Mouse (Mus musculus) left cerebral cortex, postnatal 36 days (tissue): ENCODE measurements around the gene Psg16. TPM values are rescaled to one million over a fixed set of nuclear protein-coding genes. Genes with fewer than 3 reads are reported as not detected.
A peak's percentile ranks its signal among the peaks of the same experiment; 100 is the strongest.
"Not testable (repeated sequence)": the region's sequence is repeated elsewhere in the genome, so short reads cannot be mapped to it uniquely, and the experiment has no call there.

Experiments used
- DNase-seq, 2 experiments: peaks; one replicate each; pipeline ENCODE4 v3.0.0; 2021 to 2022; ENCODE audit warnings: low spot score in 2 of 2, mixed read lengths in 1 of 2
- intact Hi-C: fragments of 180-260 bp; cut with DNase I; formaldehyde crosslinking; loops from one replicate; pipeline ENCODE4 v1.15.1; 2025
- total RNA-seq, 2 experiments: library from RNA; stranded (reverse); gene quantifications; 2 replicates each; pipeline ENCODE4 v1.2.3; 2021

Psg16 gene
- total RNA-seq, 2 experiments from 2014 or later = 4.1 to 6.3 TPM

GRCm38 (mm10) chr7:17054325-17054989 lies 19.4 kb upstream of the Psg16 start:
- no peak for DNase-seq
- intact Hi-C loops = no loop called here

GRCm38 (mm10) chr7:17055287-17055946 lies 18.4 kb upstream of the Psg16 start:
- no peak for DNase-seq
- intact Hi-C loops = no loop called here

- peak; percentile 88 to 89 for DNase-seq
- intact Hi-C loops = no loop called here
These were observed 17.7 kb upstream of the Psg16 start for GRCm38 (mm10) chr7:17056081-17056581.

GRCm38 (mm10) chr7:17056601-17057523 lies 17.0 kb upstream of the Psg16 start:
- intact Hi-C loops = no loop called here

GRCm38 (mm10) chr7:17058071-17058689 lies 15.7 kb upstream of the Psg16 start:
- intact Hi-C loops = no loop called here
- DNase-seq = peak; percentile 67 to 72

More at GRCm38 (mm10) chr7:17056601-17057523, 17.0 kb upstream of the Psg16 start:
- DNase-seq = no peak

GRCm38 (mm10) chr7:17058816-17059462 lies 14.9 kb upstream of the Psg16 start:
- no peak for DNase-seq

DNA sequence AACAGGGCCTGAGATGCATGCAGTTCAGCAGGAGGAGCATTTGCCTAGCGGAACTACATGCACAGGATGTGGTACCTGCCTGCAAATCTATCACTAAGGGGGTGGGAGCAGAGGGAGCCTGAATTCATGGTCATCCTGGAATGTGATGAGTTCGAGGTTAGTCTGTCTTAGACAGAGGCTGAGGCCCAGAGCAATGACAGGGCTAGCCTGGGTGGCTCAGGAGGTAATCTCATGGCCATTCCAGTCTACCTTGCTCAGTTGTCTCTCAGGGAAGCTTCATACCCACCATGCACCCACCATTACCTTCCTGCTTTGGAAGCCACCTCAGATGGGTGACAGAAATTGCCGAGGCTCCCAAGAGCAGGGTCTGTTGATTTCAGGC lies 14.4 kb upstream of the Psg16 start:
- intact Hi-C loops = no loop called here
- no peak for DNase-seq

More at GRCm38 (mm10) chr7:17058816-17059462, 14.9 kb upstream of the Psg16 start:
- intact Hi-C loops = no loop called here

DNA sequence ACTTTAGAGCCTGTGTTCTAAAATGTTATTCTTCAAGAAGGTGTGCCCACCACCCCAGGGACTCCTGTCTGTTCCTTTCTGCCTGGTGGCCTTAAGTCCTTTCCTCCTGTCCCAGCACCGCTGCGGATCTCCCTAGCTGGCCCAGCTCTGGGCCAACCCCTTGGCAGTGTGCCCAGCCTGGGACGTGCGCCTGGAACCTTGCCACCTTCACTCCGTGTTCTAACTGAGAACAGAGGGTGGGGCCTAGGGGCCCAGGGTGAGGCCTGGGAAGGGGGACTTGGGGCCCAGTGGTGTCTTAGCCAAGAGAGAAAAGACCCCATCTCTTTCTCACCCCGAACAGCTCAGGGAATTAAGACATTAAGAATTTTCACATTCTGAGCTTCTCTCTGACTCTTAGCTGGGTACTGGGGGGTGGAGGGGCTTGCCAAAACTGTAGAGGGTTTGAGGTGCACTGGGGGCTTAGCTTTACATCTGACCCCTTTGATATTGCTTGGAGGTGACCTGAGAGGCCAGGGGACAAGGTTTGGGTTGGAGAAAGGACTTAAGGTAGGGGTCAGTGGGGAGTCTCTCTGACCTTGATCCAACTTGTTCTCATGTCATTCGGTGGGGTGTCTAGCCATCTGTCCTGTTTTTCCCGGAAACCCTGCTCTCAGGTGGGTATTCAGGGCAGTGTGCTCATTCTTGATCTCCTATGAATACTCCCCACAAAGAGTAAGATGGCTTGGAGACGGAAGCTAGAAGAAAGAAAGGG lies 13.6 kb upstream of the Psg16 start:
- peak; percentile 80 to 88 for DNase-seq
- intact Hi-C loops = loop anchor here (5.0 kb wide), 1 partner anchor 48 kb away; no protein-coding TSS in a partner anchor

DNA sequence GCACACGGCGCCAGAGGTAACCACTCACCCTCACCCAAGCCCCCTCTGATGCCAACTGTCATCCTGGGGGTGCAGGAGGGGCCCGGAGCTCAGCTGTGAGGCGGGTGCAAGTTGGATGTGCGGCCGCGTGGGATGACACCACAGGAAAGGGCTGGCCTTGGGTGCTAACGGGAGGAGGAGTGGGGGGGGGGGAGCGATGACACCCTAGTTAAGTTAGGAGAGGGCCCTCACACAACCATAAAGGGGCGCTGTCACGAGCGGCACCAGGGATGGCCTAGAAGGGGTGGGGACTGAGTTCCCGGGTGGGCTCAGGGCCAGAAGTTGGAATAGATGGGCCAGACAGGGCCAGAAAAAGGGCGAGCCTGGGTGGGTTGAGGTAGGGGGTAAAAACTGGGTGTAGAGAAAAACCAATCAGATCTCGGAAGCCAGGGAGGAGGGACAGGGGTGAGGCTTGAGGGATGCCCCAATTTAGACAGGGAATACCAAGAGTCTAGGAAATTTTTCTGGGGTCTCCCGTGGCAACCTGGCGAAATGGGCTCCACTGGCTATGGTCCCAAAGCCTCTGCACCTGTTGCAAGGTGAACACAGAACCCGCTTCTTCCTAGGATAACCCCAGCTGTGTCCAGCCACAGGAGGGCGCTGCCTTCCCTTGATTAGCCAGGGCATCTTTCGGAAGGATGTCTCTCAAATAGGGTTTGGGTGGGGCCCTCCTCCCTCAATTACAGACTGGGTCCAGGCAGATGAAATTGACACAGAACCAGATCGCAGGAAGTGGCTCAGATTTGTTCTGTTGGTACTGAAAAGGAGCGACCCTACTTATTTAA lies 12.8 kb upstream of the Psg16 start:
- intact Hi-C loops = loop anchor here (5.0 kb wide), 1 partner anchor 49 kb away; no protein-coding TSS in a partner anchor
- DNase-seq = no peak

- intact Hi-C loops = loop anchor here (2.0 to 5.0 kb wide), 2 partner anchors 50 to 130 kb away; no protein-coding TSS in a partner anchor
- DNase-seq = no peak
These were observed 11.5 kb upstream of the Psg16 start, which contains the start of gene Hif3a for GRCm38 (mm10) chr7:17062389-17062788. TSS of gene Hif3a (minus strand) at chr7:17062427.

DNA sequence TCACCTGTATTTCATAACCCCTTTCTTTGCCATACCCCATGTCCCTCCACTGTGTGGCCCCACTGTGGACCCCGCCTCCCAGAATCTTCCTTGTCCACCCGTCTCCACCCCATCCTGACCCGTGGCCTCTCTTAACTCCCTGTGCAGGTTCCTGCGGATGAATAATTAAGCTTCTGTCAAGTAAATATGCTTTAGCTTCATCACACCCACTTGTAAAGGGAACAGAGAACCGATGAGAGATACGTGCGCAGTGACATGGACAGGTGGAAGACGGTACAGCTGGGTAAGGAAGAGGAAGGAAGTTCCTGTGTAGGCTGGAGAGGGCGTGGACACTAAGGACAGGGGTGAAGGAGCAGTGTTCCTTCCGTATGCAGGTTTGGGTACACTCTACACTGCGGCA lies 11.0 kb upstream of the Psg16 start:
- intact Hi-C loops = loop anchor here (2.0 to 5.0 kb wide), 2 partner anchors 51 to 130 kb away; no protein-coding TSS in a partner anchor
- DNase-seq = no peak

DNA sequence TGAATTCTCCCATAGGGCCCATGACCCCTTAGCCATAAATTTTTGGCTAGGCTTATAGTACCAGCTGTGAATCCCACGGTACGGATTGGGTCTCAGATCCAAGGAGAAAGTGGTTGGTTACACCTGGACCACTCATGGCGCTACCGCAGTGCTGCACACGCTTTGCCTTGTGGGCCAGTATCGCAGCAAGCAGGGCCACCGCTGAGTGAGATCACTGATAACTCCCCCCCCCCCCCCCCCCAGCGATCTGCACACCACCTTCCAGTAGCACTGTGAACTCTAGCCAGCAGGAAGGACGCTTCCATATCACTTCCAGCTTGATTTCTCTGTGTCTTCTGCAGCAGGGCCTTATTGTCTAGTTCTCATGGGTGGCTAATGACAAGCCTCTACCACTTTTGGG lies 8.2 kb upstream of the Psg16 start:
- intact Hi-C loops = loop anchor here (5.0 kb wide), 1 partner anchor 113 kb away; no protein-coding TSS in a partner anchor

DNA sequence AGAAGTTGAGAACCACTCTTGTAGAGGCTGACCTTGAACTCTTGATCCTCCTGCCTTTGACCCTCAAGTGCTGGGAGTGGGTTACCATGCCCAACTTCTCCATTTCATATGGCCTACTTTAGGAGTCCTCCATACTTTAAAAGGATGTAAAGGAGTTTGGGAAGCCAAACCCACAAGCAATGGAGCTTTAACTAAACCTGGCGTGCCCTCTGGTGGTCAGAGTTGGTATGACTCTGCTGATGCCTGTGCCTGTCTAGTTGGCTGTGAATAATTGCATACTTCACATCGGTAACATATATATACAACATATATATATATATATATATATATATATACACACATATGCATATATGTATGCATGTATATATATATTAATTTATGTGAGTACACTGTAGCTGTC lies 7.4 kb upstream of the Psg16 start:
- intact Hi-C loops = loop anchor here (5.0 kb wide), 1 partner anchor 114 kb away; no protein-coding TSS in a partner anchor
- peak; percentile 75 to 86 for DNase-seq

More for the DNA sequence above, 8.2 kb upstream of the Psg16 start:
- no peak for DNase-seq

DNA sequence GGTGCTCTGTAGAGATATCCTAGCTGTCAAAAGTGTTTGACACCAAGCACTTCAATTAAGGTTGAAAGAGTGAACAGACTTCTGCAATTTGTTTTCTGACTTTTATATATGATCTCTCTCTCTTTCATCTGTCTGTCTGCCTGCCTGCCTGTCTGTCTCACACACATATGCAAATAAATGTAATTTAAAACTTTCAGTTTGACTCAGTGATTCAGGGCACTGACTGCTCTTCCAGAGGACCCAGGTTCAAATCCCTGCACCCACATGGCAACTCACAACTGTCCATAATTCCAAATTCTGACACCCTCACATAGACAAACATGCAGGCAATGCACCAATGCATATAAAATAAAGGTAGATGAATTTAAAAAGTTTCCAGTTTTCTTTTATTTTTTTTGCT lies 6.8 kb upstream of the Psg16 start:
- intact Hi-C loops = loop anchor here (5.0 kb wide), 1 partner anchor 115 kb away; no protein-coding TSS in a partner anchor

GRCm38 (mm10) chr7:17067651-17068050 lies 6.2 kb upstream of the Psg16 start:
- not testable (repeated sequence) for DNase-seq
- intact Hi-C loops = loop anchor here (5.0 kb wide), 1 partner anchor 115 kb away; no protein-coding TSS in a partner anchor

More for the DNA sequence above, 6.8 kb upstream of the Psg16 start:
- DNase-seq = no peak

DNA sequence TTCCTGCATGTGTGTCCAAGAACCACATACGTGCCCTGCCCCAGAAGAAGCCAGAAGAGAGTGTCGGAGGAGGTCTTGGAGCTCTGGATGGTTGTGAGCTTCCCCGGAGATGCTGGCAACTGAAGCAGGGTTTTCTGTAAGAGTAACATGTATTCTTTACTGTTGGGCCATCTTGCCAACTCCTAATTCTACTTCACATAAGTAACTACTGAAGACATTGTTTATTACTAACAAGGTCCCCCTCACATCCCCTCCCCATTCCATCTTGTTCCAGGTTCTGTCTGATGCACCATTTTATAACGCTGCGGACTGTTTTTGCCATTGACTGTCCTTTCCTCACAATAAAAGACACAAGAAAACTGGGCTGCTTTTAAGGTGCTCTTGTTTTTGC lies 332 bp upstream of the Psg16 start:
- DNase-seq = no peak
- intact Hi-C loops = loop anchor here (10.0 kb wide), 2 partner anchors 1611 to 1791 kb away; partner anchors contain the start of gene Psg20

GRCm38 (mm10) chr7:17076542-17076941 lies 2.7 kb downstream of the Psg16 start:
- intact Hi-C loops = loop anchor here (10.0 kb wide), 2 partner anchors 1608 to 1788 kb away; partner anchors contain the start of gene Psg20
- no peak for DNase-seq
